Mouse (Mus musculus): ENCODE measurements around the gene Fam69b. TPM values are rescaled to one million over a fixed set of nuclear protein-coding genes. Genes with fewer than 3 reads are reported as not detected.

Fam69b gene
- polyA plus RNA-seq, 1 experiment: 5.3 TPM

GRCm38 (mm10) chr2:26611896-26612295, 16.4 kb upstream of the Fam69b start:
- Histone ChIP-seq H3K9me3 (replicated peaks; ENCODE audit: control insufficient read depth, insufficient read depth, low read length, poor library complexity, severe bottlenecking) (no peaks in the 10 kb centered on the region), H3K9ac (ENCODE audit: low read depth, poor library complexity, severe bottlenecking) (no peak overlapping the region), H3K4me3 (ENCODE audit: low read depth, low read length) (no peak overlapping the region), H3K4me1 (ENCODE audit: control insufficient read depth, insufficient read depth, low read length) (peaks cover 15% of the 10 kb centered on the region), H3K27me3 (ENCODE audit: control insufficient read depth, insufficient read depth, low read length, poor library complexity, severe bottlenecking) (no peaks in the 10 kb centered on the region), H3K27ac (ENCODE audit: insufficient read depth, low read length) (peak overlapping the region; percentile 82), H3K36me3 (ENCODE audit: control insufficient read depth, insufficient read depth, low read length, poor library complexity, severe bottlenecking) (no peaks in the 10 kb centered on the region)
- TF ChIP-seq EP300 (IDR thresholded peaks at IDR 0.05; ENCODE audit: insufficient read depth, low read depth, low read length): no peak
- no peak for TF ChIP-seq POLR2A (IDR thresholded peaks at IDR 0.05; ENCODE audit: insufficient read depth, low read length)
- TF ChIP-seq CTCF (IDR thresholded peaks at IDR 0.05; ENCODE audit: low read depth, low read length): no peak

DNA sequence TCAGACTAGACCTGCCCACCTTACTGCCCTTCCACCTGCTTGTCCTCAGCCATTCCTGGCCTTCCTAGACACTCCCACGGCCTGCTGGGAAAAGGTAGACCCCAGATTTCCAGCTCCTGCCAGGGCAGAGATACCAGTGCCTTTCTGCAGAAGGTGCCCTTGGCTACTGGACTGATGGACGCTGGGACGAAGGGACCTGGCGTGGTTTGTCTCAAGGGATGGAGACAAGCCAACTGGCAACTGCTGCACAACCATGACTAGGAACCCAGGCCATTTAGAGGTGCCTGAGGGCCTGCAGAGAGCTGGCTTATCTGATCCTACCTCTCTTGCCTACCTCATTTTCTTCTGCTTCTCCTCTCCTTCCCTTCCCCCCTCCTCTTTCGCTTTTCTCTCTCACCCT, 13.4 kb upstream of the Fam69b start:
- H3K9ac ChIP-seq (ENCODE audit: low read depth, poor library complexity, severe bottlenecking): no peak overlapping the region
- no peak for TF ChIP-seq CTCF (IDR thresholded peaks at IDR 0.05; ENCODE audit: low read depth, low read length)
- no peak for TF ChIP-seq POLR2A (IDR thresholded peaks at IDR 0.05; ENCODE audit: insufficient read depth, low read length)
- TF ChIP-seq EP300 (IDR thresholded peaks at IDR 0.05; ENCODE audit: insufficient read depth, low read depth, low read length): no peak
- peaks cover 15% of the 10 kb centered on the region for H3K4me1 ChIP-seq (ENCODE audit: control insufficient read depth, insufficient read depth, low read length)
- H3K27ac ChIP-seq (ENCODE audit: insufficient read depth, low read length): no peak overlapping the region
- H3K4me3 ChIP-seq (ENCODE audit: low read depth, low read length): no peak overlapping the region
- H3K36me3 ChIP-seq (ENCODE audit: control insufficient read depth, insufficient read depth, low read length, poor library complexity, severe bottlenecking): no peaks in the 10 kb centered on the region
- H3K27me3 ChIP-seq (ENCODE audit: control insufficient read depth, insufficient read depth, low read length, poor library complexity, severe bottlenecking): no peaks in the 10 kb centered on the region
- no peaks in the 10 kb centered on the region for H3K9me3 ChIP-seq (replicated peaks; ENCODE audit: control insufficient read depth, insufficient read depth, low read length, poor library complexity, severe bottlenecking)

- Histone ChIP-seq H3K9ac (ENCODE audit: low read depth, poor library complexity, severe bottlenecking) (no peak overlapping the region), H3K27ac (ENCODE audit: insufficient read depth, low read length) (no peak overlapping the region), H3K9me3 (replicated peaks; ENCODE audit: control insufficient read depth, insufficient read depth, low read length, poor library complexity, severe bottlenecking) (no peaks in the 10 kb centered on the region), H3K4me1 (ENCODE audit: control insufficient read depth, insufficient read depth, low read length) (peaks cover 11% of the 10 kb centered on the region), H3K4me3 (ENCODE audit: low read depth, low read length) (no peak overlapping the region), H3K36me3 (ENCODE audit: control insufficient read depth, insufficient read depth, low read length, poor library complexity, severe bottlenecking) (no peaks in the 10 kb centered on the region), H3K27me3 (ENCODE audit: control insufficient read depth, insufficient read depth, low read length, poor library complexity, severe bottlenecking) (no peaks in the 10 kb centered on the region)
- no peak for TF ChIP-seq EP300 (IDR thresholded peaks at IDR 0.05; ENCODE audit: insufficient read depth, low read depth, low read length)
These were observed 12.7 kb upstream of the Fam69b start for GRCm38 (mm10) chr2:26615459-26616124.

DNA sequence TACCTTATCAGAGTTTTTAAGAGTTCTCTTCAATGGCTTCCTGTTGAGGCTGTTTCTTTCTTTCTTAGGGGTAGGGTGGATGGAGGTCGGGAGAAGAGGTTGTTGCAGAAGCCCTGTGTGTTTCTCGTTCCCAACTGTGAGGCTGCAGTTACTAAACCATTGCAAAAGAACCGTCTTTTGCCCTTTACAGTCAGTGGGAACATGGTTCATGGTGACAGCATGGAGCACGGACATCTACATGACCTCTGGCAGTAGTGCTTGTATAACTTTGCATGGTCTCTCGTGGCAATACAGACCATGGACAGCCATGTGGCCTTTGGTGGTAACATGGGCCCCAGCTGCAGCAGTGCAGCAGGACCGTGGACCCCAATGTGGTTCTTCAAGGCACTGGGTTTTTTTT, 10.9 kb upstream of the Fam69b start:
- Histone ChIP-seq H3K4me3 (ENCODE audit: low read depth, low read length) (no peak overlapping the region), H3K9me3 (replicated peaks; ENCODE audit: control insufficient read depth, insufficient read depth, low read length, poor library complexity, severe bottlenecking) (no peaks in the 10 kb centered on the region), H3K4me1 (ENCODE audit: control insufficient read depth, insufficient read depth, low read length) (peaks cover 6% of the 10 kb centered on the region), H3K27me3 (ENCODE audit: control insufficient read depth, insufficient read depth, low read length, poor library complexity, severe bottlenecking) (no peaks in the 10 kb centered on the region), H3K36me3 (ENCODE audit: control insufficient read depth, insufficient read depth, low read length, poor library complexity, severe bottlenecking) (no peaks in the 10 kb centered on the region), H3K27ac (ENCODE audit: insufficient read depth, low read length) (no peak overlapping the region), H3K9ac (ENCODE audit: low read depth, poor library complexity, severe bottlenecking) (no peak overlapping the region)
- no peak for TF ChIP-seq EP300 (IDR thresholded peaks at IDR 0.05; ENCODE audit: insufficient read depth, low read depth, low read length)
- no peak for TF ChIP-seq CTCF (IDR thresholded peaks at IDR 0.05; ENCODE audit: low read depth, low read length)
- no peak for TF ChIP-seq POLR2A (IDR thresholded peaks at IDR 0.05; ENCODE audit: insufficient read depth, low read length)

GRCm38 (mm10) chr2:26617928-26618327, 10.3 kb upstream of the Fam69b start:
- H3K9me3 ChIP-seq (replicated peaks; ENCODE audit: control insufficient read depth, insufficient read depth, low read length, poor library complexity, severe bottlenecking): no peaks in the 10 kb centered on the region
- no peak overlapping the region for H3K27ac ChIP-seq (ENCODE audit: insufficient read depth, low read length)
- no peaks in the 10 kb centered on the region for H3K27me3 ChIP-seq (ENCODE audit: control insufficient read depth, insufficient read depth, low read length, poor library complexity, severe bottlenecking)
- no peak overlapping the region for H3K9ac ChIP-seq (ENCODE audit: low read depth, poor library complexity, severe bottlenecking)
- peaks cover under 1% of the 10 kb centered on the region for H3K4me1 ChIP-seq (ENCODE audit: control insufficient read depth, insufficient read depth, low read length)
- no peaks in the 10 kb centered on the region for H3K36me3 ChIP-seq (ENCODE audit: control insufficient read depth, insufficient read depth, low read length, poor library complexity, severe bottlenecking)
- no peak for TF ChIP-seq CTCF (IDR thresholded peaks at IDR 0.05; ENCODE audit: low read depth, low read length)
- no peak for TF ChIP-seq EP300 (IDR thresholded peaks at IDR 0.05; ENCODE audit: insufficient read depth, low read depth, low read length)
- TF ChIP-seq POLR2A (IDR thresholded peaks at IDR 0.05; ENCODE audit: insufficient read depth, low read length): no peak
- no peak overlapping the region for H3K4me3 ChIP-seq (ENCODE audit: low read depth, low read length)

DNA sequence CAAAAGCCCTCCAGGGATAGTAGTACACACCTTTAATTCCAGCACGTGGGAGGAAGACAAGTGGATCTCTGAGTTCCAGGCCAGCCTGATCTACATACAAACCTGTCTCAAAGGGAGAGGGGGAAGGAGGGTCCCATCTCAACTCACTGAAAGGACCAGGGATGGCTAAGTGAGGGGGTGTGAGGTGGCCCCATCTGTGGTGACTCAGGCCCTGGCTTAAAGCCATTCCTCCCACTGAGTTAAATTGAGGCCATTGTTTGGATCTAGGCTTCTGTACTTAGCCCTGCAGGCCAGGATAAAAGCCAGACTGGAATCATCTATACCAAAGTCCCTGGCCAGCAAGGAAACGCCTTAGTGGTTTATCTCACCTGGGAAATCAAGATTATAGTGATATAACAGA, 7.0 kb upstream of the Fam69b start:
- H3K4me1 ChIP-seq (ENCODE audit: control insufficient read depth, insufficient read depth, low read length): no peaks in the 10 kb centered on the region
- TF ChIP-seq EP300 (IDR thresholded peaks at IDR 0.05; ENCODE audit: insufficient read depth, low read depth, low read length) (no peak), POLR2A (IDR thresholded peaks at IDR 0.05; ENCODE audit: insufficient read depth, low read length) (no peak), CTCF (IDR thresholded peaks at IDR 0.05; ENCODE audit: low read depth, low read length) (no peak)
- no peaks in the 10 kb centered on the region for H3K27me3 ChIP-seq (ENCODE audit: control insufficient read depth, insufficient read depth, low read length, poor library complexity, severe bottlenecking)
- H3K9ac ChIP-seq (ENCODE audit: low read depth, poor library complexity, severe bottlenecking): no peak overlapping the region
- no peaks in the 10 kb centered on the region for H3K36me3 ChIP-seq (ENCODE audit: control insufficient read depth, insufficient read depth, low read length, poor library complexity, severe bottlenecking)
- H3K9me3 ChIP-seq (replicated peaks; ENCODE audit: control insufficient read depth, insufficient read depth, low read length, poor library complexity, severe bottlenecking): no peaks in the 10 kb centered on the region
- no peak overlapping the region for H3K4me3 ChIP-seq (ENCODE audit: low read depth, low read length)
- H3K27ac ChIP-seq (ENCODE audit: insufficient read depth, low read length): no peak overlapping the region
